Mouse (Mus musculus) thymus, adult 2 months (tissue): ENCODE results near the gene Add2.

Experiments
- CTCF ChIP-seq: fragments of 200-500 bp; IDR thresholded peaks from 2 replicates; pipeline ENCODE4 v1.5.1; 2012; ENCODE audit warnings: mild to moderate bottlenecking, control low read depth, low read length, moderate library complexity, borderline replicate concordance; ENCODE audit not compliant: control insufficient read depth, poor library complexity, insufficient read depth; ENCODE audit errors: extremely low read depth
- POLR2A ChIP-seq: fragments of 200-500 bp; IDR thresholded peaks from 2 replicates; pipeline ENCODE4 v1.6.1; 2012; ENCODE audit warnings: mild to moderate bottlenecking, low read length, control low read depth, moderate library complexity; ENCODE audit not compliant: control insufficient read depth, poor library complexity, insufficient read depth; ENCODE audit errors: extremely low read depth

- TF ChIP-seq CTCF: no peak
- no peak for TF ChIP-seq POLR2A
Observed at GRCm38 (mm10) chr6:86078361-86079010, 50.0 kb downstream of the Add2 start.
